ENCODE assay signal across 8 mouse cellular contexts in the genomic region with DNA sequence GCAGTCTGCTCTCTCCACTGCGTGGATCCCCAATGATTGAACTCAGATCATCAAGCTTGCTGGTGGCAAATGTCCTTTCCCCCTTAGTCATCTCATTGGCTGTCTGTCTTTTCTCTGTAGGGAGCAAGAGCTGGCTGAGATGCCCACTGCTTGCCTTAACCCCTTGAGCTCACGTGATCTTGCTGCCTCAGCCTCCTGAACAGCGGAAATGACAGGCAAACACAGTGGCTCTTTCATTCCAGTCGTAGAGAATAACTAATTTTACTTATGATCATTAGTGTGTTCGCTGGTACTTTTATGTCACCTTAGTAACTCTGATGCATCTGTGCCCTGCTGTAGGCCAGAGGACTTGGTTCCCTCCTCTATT.
DNase-seq lines count a peak whose midpoint lies in the region; ATAC-seq and TF ChIP-seq lines count a peak whose summit lies in the region.

No protein-coding gene starts in this region.

- H3K4me2 ChIP-seq in midbrain, postnatal 0 days (ENCODE audit: low read depth, low read length, poor library complexity, severe bottlenecking): no peak overlapping the region
- peak overlapping the region; percentile 59 for H3K4me2 ChIP-seq in limb, embryonic 15.5 days
- peak overlapping the region; percentile 55 for H3K4me2 ChIP-seq in stomach, embryonic 16.5 days (ENCODE audit: low read depth, low read length)

- no peak for TF ChIP-seq CTCF in midbrain, postnatal 0 days (IDR thresholded peaks at IDR 0.05)

- peak; percentile 5 for DNase-seq in cerebellum, adult 9-11 months
- DNase-seq in cerebellum, adult 9-10 months: no peak
- no peak for DNase-seq in midbrain, embryonic 10.5 days (ENCODE audit: low spot score)
- no peak for DNase-seq in midbrain, postnatal 0 days (ENCODE audit: low spot score)
- DNase-seq in left cerebral cortex, adult 8-10 months (ENCODE audit: low spot score in 2 of 2): no peak
- no peak for DNase-seq in gastrocnemius, postnatal 25 days

- H3K4me1 ChIP-seq in midbrain, embryonic 10.5 days: peaks cover 12% of the 10 kb centered on the region
- no peaks in the 10 kb centered on the region for H3K4me1 ChIP-seq in midbrain, postnatal 0 days (ENCODE audit: insufficient read depth, low read length)
- peaks cover 17% of the 10 kb centered on the region for H3K4me1 ChIP-seq in limb, embryonic 15.5 days
- peaks cover 18% of the 10 kb centered on the region for H3K4me1 ChIP-seq in stomach, embryonic 16.5 days (ENCODE audit: control insufficient read depth, insufficient read depth, low read length)

- H3K27ac ChIP-seq in midbrain, embryonic 10.5 days (replicated peaks): peak overlapping the region; percentile 78; the same call in 1 of the 2 replicates
- no peak overlapping the region for H3K27ac ChIP-seq in midbrain, postnatal 0 days (ENCODE audit: low read depth, low read length)
- H3K27ac ChIP-seq in limb, embryonic 15.5 days: peak overlapping the region; percentile 85
- peak overlapping the region; percentile 47 for H3K27ac ChIP-seq in stomach, embryonic 16.5 days (ENCODE audit: low read length)

- no peaks in the 10 kb centered on the region for H3K9me3 ChIP-seq in midbrain, embryonic 10.5 days (replicated peaks)
- H3K9me3 ChIP-seq in midbrain, postnatal 0 days (ENCODE audit: low read length): no peaks in the 10 kb centered on the region
- no peaks in the 10 kb centered on the region for H3K9me3 ChIP-seq in limb, embryonic 15.5 days
- H3K9me3 ChIP-seq in stomach, embryonic 16.5 days (replicated peaks; ENCODE audit: control insufficient read depth, low read length): no peaks in the 10 kb centered on the region

- H3K4me3 ChIP-seq in midbrain, embryonic 10.5 days: peak overlapping the region; percentile 53; the same call in 1 of the 2 replicates
- no peak overlapping the region; the same call in 1 of the 2 replicates for H3K4me3 ChIP-seq in midbrain, postnatal 0 days (ENCODE audit: low read depth, low read length)
- peak overlapping the region; percentile 43; the same call in 1 of the 2 replicates for H3K4me3 ChIP-seq in limb, embryonic 15.5 days
- peak overlapping the region; percentile 48; the same call in 1 of the 2 replicates for H3K4me3 ChIP-seq in stomach, embryonic 16.5 days (replicated peaks; ENCODE audit: low read length)

- H3K27me3 ChIP-seq in midbrain, embryonic 10.5 days (ENCODE audit: low read depth, poor library complexity, severe bottlenecking): 0 out of 2 replicates have a peak, but pooled peaks cover 3% of the 10 kb centered on the region
- no peaks in the 10 kb centered on the region for H3K27me3 ChIP-seq in midbrain, postnatal 0 days (ENCODE audit: insufficient read depth, low read length)
- H3K27me3 ChIP-seq in limb, embryonic 15.5 days: no peaks in the 10 kb centered on the region
- no peaks in the 10 kb centered on the region for H3K27me3 ChIP-seq in stomach, embryonic 16.5 days (ENCODE audit: control insufficient read depth, insufficient read depth, low read length)

- 57% methylated on average over 5 of the region's 5 CpGs for WGBS in midbrain, embryonic 10.5 days
- 72% methylated on average over 5 of the region's 5 CpGs for WGBS in midbrain, postnatal 0 days
- WGBS in limb, embryonic 15.5 days: 55% methylated on average over 5 of the region's 5 CpGs
- WGBS in stomach, embryonic 16.5 days: 69% methylated on average over 5 of the region's 5 CpGs

- no peaks in the 10 kb centered on the region for H3K36me3 ChIP-seq in midbrain, embryonic 10.5 days
- no peaks in the 10 kb centered on the region for H3K36me3 ChIP-seq in midbrain, postnatal 0 days (ENCODE audit: insufficient read depth, low read length)
- H3K36me3 ChIP-seq in limb, embryonic 15.5 days: no peaks in the 10 kb centered on the region
- H3K36me3 ChIP-seq in stomach, embryonic 16.5 days (ENCODE audit: control insufficient read depth, insufficient read depth, low read length): no peaks in the 10 kb centered on the region

- no peak overlapping the region for H3K9ac ChIP-seq in midbrain, postnatal 0 days (replicated peaks; ENCODE audit: low read length, poor library complexity, severe bottlenecking)
- H3K9ac ChIP-seq in limb, embryonic 15.5 days: no peak overlapping the region
- H3K9ac ChIP-seq in stomach, embryonic 16.5 days (ENCODE audit: low read length): no peak overlapping the region

- no peak; the same call in none of the 2 replicates for ATAC-seq in midbrain, postnatal 0 days (ENCODE audit: low FRiP score)
- no peak for ATAC-seq in limb, embryonic 15.5 days (ENCODE audit: insufficient number of reproducible peaks, low FRiP score, low TSS enrichment, low read depth)
- no peak for ATAC-seq in stomach, embryonic 16.5 days (ENCODE audit: insufficient read depth, low FRiP score)
